Mouse (Mus musculus) liver (tissue): ENCODE measurements around the gene Olfr521.
"Not testable (repeated sequence)": the region's sequence is repeated elsewhere in the genome, so short reads cannot be mapped to it uniquely, and the experiment has no call there.

Source experiments
- DNase-seq: peaks from one replicate; pipeline ENCODE4 v3.0.0-alpha.2; 2020; ENCODE audit warnings: mixed read lengths

Olfr521 gene

GRCm38 (mm10) chr7:99763207-99763606 is at the start of gene Olfr521:
Gene Olfr521 (plus strand): TSS chr7:99763507.
- no peak for DNase-seq

- no peak for DNase-seq
Observed at GRCm38 (mm10) chr7:99716536-99716935, 46.8 kb upstream of the Olfr521 start.

- DNase-seq: no peak
Observed at GRCm38 (mm10) chr7:99729973-99730372, 33.3 kb upstream of the Olfr521 start, which contains the start of gene Olfr520. Gene Olfr520 (plus strand): TSS chr7:99730273.

GRCm38 (mm10) chr7:99734612-99735011 is 28.7 kb upstream of the Olfr521 start:
- no peak for DNase-seq

- not testable (repeated sequence) for DNase-seq
Observed at GRCm38 (mm10) chr7:99735491-99735890, 27.8 kb upstream of the Olfr521 start.

- DNase-seq: no peak
Observed at GRCm38 (mm10) chr7:99739276-99739675, 24.0 kb upstream of the Olfr521 start.

GRCm38 (mm10) chr7:99781385-99781784 is 18.1 kb downstream of the Olfr521 start:
- DNase-seq: no peak

GRCm38 (mm10) chr7:99781916-99782315 is 18.6 kb downstream of the Olfr521 start:
- no peak for DNase-seq

GRCm38 (mm10) chr7:99783421-99783820 is 20.1 kb downstream of the Olfr521 start:
- no peak for DNase-seq

GRCm38 (mm10) chr7:99785553-99785952 is 22.2 kb downstream of the Olfr521 start:
- no peak for DNase-seq

- DNase-seq: no peak
Observed at GRCm38 (mm10) chr7:99786774-99787173, 23.5 kb downstream of the Olfr521 start.

- no peak for DNase-seq
Observed at GRCm38 (mm10) chr7:99787935-99788334, 24.6 kb downstream of the Olfr521 start.

GRCm38 (mm10) chr7:99788563-99788962 is 25.3 kb downstream of the Olfr521 start:
- no peak for DNase-seq

- no peak for DNase-seq
Observed at GRCm38 (mm10) chr7:99790816-99791215, 27.5 kb downstream of the Olfr521 start.

- DNase-seq: no peak
Observed at GRCm38 (mm10) chr7:99794096-99794495, 30.8 kb downstream of the Olfr521 start.

GRCm38 (mm10) chr7:99795192-99795981 is 32.1 kb downstream of the Olfr521 start:
- DNase-seq: no peak

GRCm38 (mm10) chr7:99796471-99796870 is 33.2 kb downstream of the Olfr521 start:
- DNase-seq: no peak

GRCm38 (mm10) chr7:99797261-99797660 is 34.0 kb downstream of the Olfr521 start:
- DNase-seq: no peak

GRCm38 (mm10) chr7:99797911-99798647 is 34.8 kb downstream of the Olfr521 start:
- DNase-seq: peak; percentile 41

- peak; percentile 45 for DNase-seq
Observed at GRCm38 (mm10) chr7:99799118-99799517, 35.8 kb downstream of the Olfr521 start.

- peak; percentile 84 for DNase-seq
Observed at GRCm38 (mm10) chr7:99803535-99803934, 40.2 kb downstream of the Olfr521 start.

GRCm38 (mm10) chr7:99804033-99804432 is 40.7 kb downstream of the Olfr521 start:
- DNase-seq: peak; percentile 69

GRCm38 (mm10) chr7:99805340-99805739 is 42.0 kb downstream of the Olfr521 start:
- no peak for DNase-seq

GRCm38 (mm10) chr7:99807043-99807442 is 43.7 kb downstream of the Olfr521 start:
- not testable (repeated sequence) for DNase-seq
